Mouse (Mus musculus) MEL (cell line): ENCODE data around the gene Ctdsp2. TPM values are rescaled to one million over a fixed set of nuclear protein-coding genes. Genes with fewer than 3 reads are reported as not detected.

Experiments used
- DNase-seq: peaks from one replicate; pipeline ENCODE4 v3.0.0; 2011; ENCODE audit warnings: low read depth, low spot score
- H3K27ac ChIP-seq: 2 replicates; pipeline ENCODE4 v1.5.1; 2012; ENCODE audit warnings: low read depth, mild to moderate bottlenecking, control low read depth, low read length, moderate library complexity; ENCODE audit not compliant: control insufficient read depth
- H3K27me3 ChIP-seq, 2 experiments: fragments of 150-350 bp in 1 of 2; sonication (generic) in 1 of 2; 2 replicates each; pipeline ENCODE4 v1.6.1; 2012; ENCODE audit warnings: low read length in 2 of 2, mild to moderate bottlenecking in 2 of 2, improper control_type of control experiment in 1 of 2, moderate library complexity in 1 of 2; ENCODE audit not compliant: insufficient read depth in 2 of 2, control insufficient read depth in 1 of 2
- H3K36me3 ChIP-seq, 2 experiments: 2 replicates each; pipeline ENCODE4 v1.6.1; 2012 to 2014; ENCODE audit warnings: low read length in 2 of 2, improper control_type of control experiment in 1 of 2, inconsistent platforms in 1 of 2, mild to moderate bottlenecking in 1 of 2; ENCODE audit not compliant: insufficient read depth in 2 of 2, control insufficient read depth in 1 of 2
- H3K4me1 ChIP-seq, 2 experiments: fragments of 150-350 bp in 1 of 2; sonication (generic) in 1 of 2; 2 replicates each; pipeline ENCODE4 v1.6.1; 2012; ENCODE audit warnings: low read length in 2 of 2, improper control_type of control experiment in 1 of 2, mild to moderate bottlenecking in 1 of 2; ENCODE audit not compliant: insufficient read depth in 2 of 2, control insufficient read depth in 1 of 2
- H3K4me3 ChIP-seq, 2 experiments: fragments of 150-350 bp in 1 of 2; sonication (generic) in 1 of 2; 2 replicates each; pipeline ENCODE4 v1.5.1; 2012; ENCODE audit warnings: low read depth in 2 of 2, low read length in 2 of 2, mild to moderate bottlenecking in 2 of 2, moderate library complexity in 2 of 2, control low read depth in 1 of 2, improper control_type of control experiment in 1 of 2; ENCODE audit not compliant: control insufficient read depth in 1 of 2, insufficient read depth in 1 of 2
- H3K79me2 ChIP-seq: 2 replicates; pipeline ENCODE4 v1.6.1; 2012; ENCODE audit warnings: mild to moderate bottlenecking, low read length, moderate library complexity; ENCODE audit not compliant: control insufficient read depth, poor library complexity, insufficient read depth
- H3K9ac ChIP-seq: 2 replicates; pipeline ENCODE4 v1.6.1; 2012; ENCODE audit warnings: low read depth, mild to moderate bottlenecking, control low read depth, low read length, moderate library complexity; ENCODE audit not compliant: control insufficient read depth, poor library complexity, severe bottlenecking
- H3K9me3 ChIP-seq: fragments of 150-350 bp; sonication (generic); replicated peaks from 2 replicates; pipeline ENCODE4 v1.6.1; 2012; ENCODE audit warnings: mild to moderate bottlenecking, low read length, improper control_type of control experiment, moderate library complexity; ENCODE audit not compliant: insufficient read depth
- BHLHE40 ChIP-seq: IDR thresholded peaks from 2 replicates; pipeline ENCODE4 v1.6.1; 2012; ENCODE audit warnings: low read depth, mild to moderate bottlenecking, inconsistent platforms, low read length, improper control_type of control experiment, borderline replicate concordance
- CHD2 ChIP-seq: IDR thresholded peaks from 2 replicates; pipeline ENCODE4 v1.6.1; 2011; ENCODE audit warnings: low read length, improper control_type of control experiment
- CTCF ChIP-seq, 3 experiments: IDR thresholded peaks in 2 of 3; conservative IDR thresholded peaks in 1 of 3; 2 replicates each; pipeline ENCODE4 v1.5.1; 2011 to 2012; ENCODE audit warnings: low read length in 3 of 3, low read depth in 2 of 3, mild to moderate bottlenecking in 2 of 3, improper control_type of control experiment in 1 of 3, inconsistent platforms in 1 of 3, mixed read lengths in 1 of 3, moderate library complexity in 1 of 3; ENCODE audit not compliant: control insufficient read depth in 1 of 3, insufficient read depth in 1 of 3, poor library complexity in 1 of 3, severe bottlenecking in 1 of 3
- ELF1 ChIP-seq: IDR thresholded peaks from 2 replicates; pipeline ENCODE4 v1.6.1; 2014; ENCODE audit warnings: low read depth, mild to moderate bottlenecking, inconsistent platforms, low read length, improper control_type of control experiment, moderate library complexity
- ETS1 ChIP-seq: IDR thresholded peaks from 2 replicates; pipeline ENCODE4 v1.6.1; 2012; ENCODE audit warnings: low read depth, mild to moderate bottlenecking, inconsistent platforms, low read length, improper control_type of control experiment, moderate library complexity
- GABPA ChIP-seq: IDR thresholded peaks from 2 replicates; pipeline ENCODE4 v1.6.1; 2012; ENCODE audit warnings: low read depth, mild to moderate bottlenecking, inconsistent platforms, low read length, improper control_type of control experiment, moderate library complexity
- GATA1 ChIP-seq: IDR thresholded peaks from 2 replicates; pipeline ENCODE4 v1.6.1; 2011; ENCODE audit warnings: low read depth, low read length, improper control_type of control experiment
- JUND ChIP-seq: IDR thresholded peaks from 2 replicates; pipeline ENCODE4 v1.6.1; 2011; ENCODE audit warnings: low read depth, mild to moderate bottlenecking, improper control_type of control experiment, low read length
- KAT2A ChIP-seq: conservative IDR thresholded peaks from 2 replicates; pipeline ENCODE4 v1.6.1; 2012; ENCODE audit warnings: low read depth, low read length, improper control_type of control experiment, inconsistent platforms
- MAX ChIP-seq: IDR thresholded peaks from 2 replicates; pipeline ENCODE4 v1.6.1; 2011; ENCODE audit warnings: low read length, improper control_type of control experiment
- MAZ ChIP-seq: IDR thresholded peaks from 2 replicates; pipeline ENCODE4 v1.6.1; 2012; ENCODE audit warnings: low read depth, mild to moderate bottlenecking, inconsistent platforms, low read length, improper control_type of control experiment
- MXI1 ChIP-seq: IDR thresholded peaks from 2 replicates; pipeline ENCODE4 v1.6.1; 2011; ENCODE audit warnings: mild to moderate bottlenecking, low read depth, low read length, improper control_type of control experiment
- MYB ChIP-seq: IDR thresholded peaks from 2 replicates; pipeline ENCODE4 v1.6.1; 2011; ENCODE audit warnings: mild to moderate bottlenecking, low read depth, low read length, improper control_type of control experiment
- MYC ChIP-seq: IDR thresholded peaks from 2 replicates; pipeline ENCODE4 v1.6.1; 2011; ENCODE audit warnings: low read depth, mild to moderate bottlenecking, low read length, improper control_type of control experiment, moderate library complexity
- NELFE ChIP-seq: IDR thresholded peaks from 2 replicates; pipeline ENCODE4 v1.6.1; 2011; ENCODE audit warnings: low read depth, low read length, improper control_type of control experiment
- NRF1 ChIP-seq: IDR thresholded peaks from 2 replicates; pipeline ENCODE4 v1.6.1; 2014; ENCODE audit warnings: low read depth, mild to moderate bottlenecking, inconsistent platforms, low read length, improper control_type of control experiment, moderate library complexity; ENCODE audit not compliant: poor library complexity, insufficient read depth, severe bottlenecking
- POLR2AphosphoS5 ChIP-seq: IDR thresholded peaks from 2 replicates; pipeline ENCODE4 v1.6.1; 2012; ENCODE audit warnings: low read depth, borderline replicate concordance, mild to moderate bottlenecking, inconsistent platforms, low read length, moderate library complexity, mixed read lengths
- SIN3A ChIP-seq: IDR thresholded peaks from 2 replicates; pipeline ENCODE4 v1.6.1; 2012; ENCODE audit warnings: low read length, improper control_type of control experiment, inconsistent platforms
- SMC3 ChIP-seq: IDR thresholded peaks from 2 replicates; pipeline ENCODE4 v1.6.1; 2011; ENCODE audit warnings: low read depth, low read length, improper control_type of control experiment
- TBP ChIP-seq: IDR thresholded peaks from 2 replicates; pipeline ENCODE4 v1.8.0; 2011; ENCODE audit warnings: low read depth, low read length, improper control_type of control experiment
- ZC3H11A ChIP-seq: IDR thresholded peaks from 2 replicates; pipeline ENCODE4 v1.6.1; 2012; ENCODE audit warnings: low read depth, mild to moderate bottlenecking, inconsistent platforms, low read length, improper control_type of control experiment
- ZMIZ1 ChIP-seq: IDR thresholded peaks from 2 replicates; pipeline ENCODE4 v1.6.1; 2012; ENCODE audit warnings: low read depth, mild to moderate bottlenecking, inconsistent platforms, low read length, improper control_type of control experiment, moderate library complexity
- ZNF384 ChIP-seq: IDR thresholded peaks from 2 replicates; pipeline ENCODE4 v1.6.1; 2012; ENCODE audit warnings: low read depth, mild to moderate bottlenecking, inconsistent platforms, low read length, improper control_type of control experiment
- polyA plus RNA-seq, 2 experiments: library from polyadenylated mRNA; stranded (reverse) in 1 of 2; unstranded in 1 of 2; fragments of >175 nt in 1 of 2; fragments of >200 nt in 1 of 2; gene quantifications; 2 replicates each; pipeline versions ENCODE4 v1.2.1 to v1.2.4; 2012; ENCODE audit warnings: low replicate concordance in 2 of 2, low read depth in 1 of 2; ENCODE audit not compliant: insufficient read length in 2 of 2, insufficient read depth in 1 of 2, missing spikeins in 1 of 2
- total RNA-seq: library from RNA; depleted of rRNA; stranded (reverse); fragments of 300-350 nt; gene quantifications from 2 replicates; pipeline ENCODE4 v1.2.3, GENCODE M21; 2012

Gene Ctdsp2
- total and polyA plus RNA-seq, 3 experiments: 16.7 to 69.3 TPM; not detected in 1

DNA sequence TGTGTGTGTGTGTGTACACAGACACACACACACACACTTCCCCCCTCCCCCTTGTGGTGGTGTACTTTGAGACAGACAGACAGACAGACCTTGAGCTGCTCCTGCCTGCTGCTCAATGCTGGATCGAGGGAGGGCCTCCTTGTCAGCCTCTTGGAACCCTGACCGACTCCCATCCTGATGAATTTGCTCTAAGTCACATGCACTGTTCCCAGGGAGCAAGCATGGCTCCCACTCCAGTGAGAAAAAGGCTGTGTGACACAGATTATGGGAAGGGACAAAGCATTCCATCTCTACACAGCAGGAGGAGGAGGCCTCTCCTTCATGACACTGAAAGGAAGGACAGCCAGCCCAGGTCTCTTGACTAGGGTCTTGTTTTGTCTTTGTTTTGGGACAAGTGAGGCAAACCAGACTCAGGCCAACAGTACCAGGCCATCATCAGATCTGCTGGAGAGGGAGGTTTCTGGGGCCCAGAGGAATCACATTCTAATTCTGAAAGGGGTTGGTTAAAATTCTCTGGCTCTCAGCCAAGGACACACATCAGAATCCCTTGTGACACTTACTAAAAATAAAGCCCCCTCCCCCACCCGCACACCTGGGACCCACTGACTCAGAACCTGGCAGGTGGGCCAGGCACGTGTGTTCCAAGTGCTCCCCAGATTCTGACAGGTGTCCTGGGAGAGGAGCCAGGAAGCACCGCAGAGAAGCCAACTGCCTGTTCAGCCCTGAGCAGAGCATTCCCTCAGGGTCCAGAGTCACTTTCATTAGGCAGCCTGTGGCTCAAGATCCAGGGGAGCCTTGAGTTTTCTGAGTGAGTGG is 5.9 kb downstream of the Ctdsp2 start:
- H3K4me3 ChIP-seq: no peak overlapping the region
- DNase-seq: no peak
- no peaks in the 10 kb centered on the region for H3K9me3 ChIP-seq
- no peaks in the 10 kb centered on the region for H3K27me3 ChIP-seq
- no peak overlapping the region for H3K27ac ChIP-seq
- peaks cover 0 to 11% of the 10 kb centered on the region in 2 experiments; a peak in 3 of 4 replicates for H3K36me3 ChIP-seq
- H3K9ac ChIP-seq: no peak overlapping the region
- no peak for TF ChIP-seq SMC3
- TF ChIP-seq NELFE: no peak
- no peak for TF ChIP-seq ELF1
- no peak for TF ChIP-seq CHD2
- TF ChIP-seq CTCF (IDR thresholded peaks at IDR 0.05 in 2 of 3, conservative IDR thresholded peaks at IDR 0.05 in 1 of 3; ENCODE audit: control insufficient read depth in 1 of 3, insufficient read depth in 1 of 3, low read depth in 2 of 3, low read length in 3 of 3, poor library complexity in 1 of 3, severe bottlenecking in 1 of 3): no peak
- no peak for TF ChIP-seq GATA1
- TF ChIP-seq MYB: no peak
- no peak for TF ChIP-seq BHLHE40
- no peak for TF ChIP-seq KAT2A
- TF ChIP-seq ZNF384: no peak
- no peak for TF ChIP-seq ZC3H11A
- no peak for TF ChIP-seq TBP
- no peak for TF ChIP-seq ZMIZ1
- no peak for TF ChIP-seq MAZ
- no peak for TF ChIP-seq NRF1
- TF ChIP-seq MYC: no peak
- TF ChIP-seq JUND: no peak
- no peak for TF ChIP-seq GABPA
- no peak for TF ChIP-seq ETS1
- peaks cover 36% of the 10 kb centered on the region for H3K79me2 ChIP-seq
- H3K4me1 ChIP-seq: peaks cover 4 to 28% of the 10 kb centered on the region in 2 experiments; a peak in 3 of 4 replicates

DNA sequence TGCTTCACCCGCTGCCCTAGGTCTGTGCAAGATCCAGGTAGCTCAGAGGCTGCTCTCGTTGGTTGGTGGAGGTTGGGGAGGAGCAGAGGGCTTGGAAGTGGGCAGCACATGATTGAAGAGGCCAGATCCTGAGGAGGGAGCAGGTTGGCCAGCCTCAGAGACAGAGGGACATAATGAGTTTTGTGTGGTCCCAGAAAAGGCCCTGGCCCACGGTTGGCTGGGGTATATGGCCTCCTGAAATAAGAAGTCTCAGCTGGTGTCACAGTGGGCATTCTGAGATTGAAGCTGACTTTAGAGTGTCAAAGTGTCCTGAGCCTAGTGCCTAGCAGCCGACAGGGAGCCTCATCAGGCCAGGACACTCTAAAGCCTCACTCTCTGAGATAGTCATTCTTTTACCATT is 6.6 kb downstream of the Ctdsp2 start:
- TF ChIP-seq MAX: no peak
- no peak for TF ChIP-seq MXI1
- no peak for TF ChIP-seq SMC3
- no peak for TF ChIP-seq SIN3A
- TF ChIP-seq ZMIZ1: no peak
- no peak for TF ChIP-seq TBP
- no peak for TF ChIP-seq POLR2AphosphoS5
- TF ChIP-seq NELFE: no peak
- TF ChIP-seq, all 39 proteins: peak for 0
- peaks cover 4 to 24% of the 10 kb centered on the region in 2 experiments; a peak in 3 of 4 replicates for H3K4me1 ChIP-seq
- no peak for DNase-seq
- H3K36me3 ChIP-seq: peaks cover 0 to 10% of the 10 kb centered on the region in 2 experiments; a peak in 3 of 4 replicates
- no peak overlapping the region for H3K27ac ChIP-seq
- H3K27me3 ChIP-seq: no peaks in the 10 kb centered on the region
- H3K79me2 ChIP-seq: peaks cover 30% of the 10 kb centered on the region
- H3K4me3 ChIP-seq: no peak overlapping the region
- no peak overlapping the region for H3K9ac ChIP-seq
- no peaks in the 10 kb centered on the region for H3K9me3 ChIP-seq
